Comparison of ENCODE assay signal across 8 mouse cellular contexts in the genomic region with DNA sequence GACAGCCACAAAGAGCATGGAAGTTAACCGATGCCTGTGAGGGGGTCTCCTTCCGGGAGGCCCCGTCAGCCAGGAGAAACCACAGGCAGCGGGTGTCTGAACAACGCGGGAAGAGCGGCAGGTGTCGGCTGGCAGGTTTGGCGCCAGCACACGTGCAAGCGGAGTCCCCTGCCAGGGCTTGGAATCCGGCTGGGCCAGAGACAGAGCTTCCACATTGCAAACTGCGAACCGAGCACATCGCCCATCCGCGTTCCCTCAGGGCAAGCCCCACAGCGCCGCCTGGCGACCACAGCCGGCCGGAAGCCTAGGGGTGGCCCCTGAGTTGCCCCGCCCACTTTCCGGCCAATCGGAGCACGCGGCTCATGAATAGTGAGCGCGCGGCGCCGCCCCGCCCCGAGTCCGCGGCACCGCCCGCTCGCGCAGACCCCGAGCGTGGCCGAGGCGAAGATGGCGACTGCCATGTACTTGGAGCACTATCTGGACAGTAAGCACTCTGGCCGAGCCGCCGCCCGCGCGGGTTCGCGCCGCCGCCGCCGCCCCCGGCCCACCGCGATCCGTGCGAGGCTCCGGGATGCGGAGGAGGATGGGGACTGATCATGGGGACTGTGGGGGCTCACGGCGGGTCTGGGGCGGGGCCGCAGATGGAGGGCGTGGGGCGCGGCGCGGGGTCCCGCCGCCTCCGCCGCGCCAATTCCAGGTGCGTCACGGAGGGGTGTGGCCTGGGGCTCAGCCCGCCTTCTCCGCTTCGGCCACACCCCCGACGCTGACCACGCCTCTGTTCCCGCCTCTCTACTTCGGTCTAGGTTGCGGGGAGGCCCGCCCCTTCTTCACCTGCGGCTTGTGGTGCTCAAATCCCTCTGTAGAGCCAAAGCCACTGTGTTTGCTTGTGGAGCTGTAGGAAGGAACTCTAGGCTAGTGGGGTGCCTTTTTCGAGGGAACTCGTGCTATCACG. TPM values are rescaled to one million over a fixed set of nuclear protein-coding genes. Genes with fewer than 3 reads are reported as not detected.
DNase-seq lines count a peak whose midpoint lies in the region; ATAC-seq and TF ChIP-seq lines count a peak whose summit lies in the region.

A gene (plus strand): TSS at position 410 of the 952 bp plus-strand sequence.

- TF ChIP-seq RAD21 in MEL (IDR thresholded peaks at IDR 0.05; ENCODE audit: low read depth, low read length): peak; percentile 64

- peaks cover 6 to 35% of the 10 kb centered on the region in 2 experiments for H3K4me1 ChIP-seq in MEL (ENCODE audit: control insufficient read depth in 1 of 2, insufficient read depth in 2 of 2, low read length in 2 of 2)
- peaks cover 2% of the 10 kb centered on the region for H3K4me1 ChIP-seq in cerebellum, adult 2 months (ENCODE audit: control insufficient read depth, insufficient read depth, low read length)
- H3K4me1 ChIP-seq in hindbrain, embryonic 10.5 days (replicated peaks): peaks cover 42% of the 10 kb centered on the region
- peaks cover 4% of the 10 kb centered on the region; the same call in 1 of the 2 replicates for H3K4me1 ChIP-seq in lung, postnatal 0 days (ENCODE audit: insufficient read depth, low read depth, low read length)

- peak; percentile 94 for ATAC-seq in lung, postnatal 0 days

- H3K27me3 ChIP-seq in MEL (ENCODE audit: control insufficient read depth in 1 of 2, insufficient read depth in 2 of 2, low read length in 2 of 2): no peaks in the 10 kb centered on the region
- H3K27me3 ChIP-seq in cerebellum, adult 2 months (ENCODE audit: control insufficient read depth, insufficient read depth, low read length): no peaks in the 10 kb centered on the region
- H3K27me3 ChIP-seq in hindbrain, embryonic 10.5 days (ENCODE audit: insufficient read depth, poor library complexity, severe bottlenecking): no peaks in the 10 kb centered on the region
- no peaks in the 10 kb centered on the region for H3K27me3 ChIP-seq in lung, postnatal 0 days (replicated peaks; ENCODE audit: insufficient read depth, low read length)

- under 1% methylated on average over 91 of the region's 94 CpGs for WGBS in cerebellum, adult 2 months
- WGBS in hindbrain, embryonic 10.5 days: under 1% methylated on average over 93 of the region's 94 CpGs
- WGBS in lung, postnatal 0 days: 2% methylated on average over 70 of the region's 94 CpGs

- peak; percentile 85 to 98 (median 98) for TF ChIP-seq CTCF in MEL (IDR thresholded peaks at IDR 0.05 in 2 of 3, conservative IDR thresholded peaks at IDR 0.05 in 1 of 3; ENCODE audit: control insufficient read depth in 1 of 3, insufficient read depth in 1 of 3, low read depth in 2 of 3, low read length in 3 of 3, poor library complexity in 1 of 3, severe bottlenecking in 1 of 3)
- peak; percentile 84 for TF ChIP-seq CTCF in cerebellum, adult 2 months (IDR thresholded peaks at IDR 0.05; ENCODE audit: borderline replicate concordance, insufficient read depth, low read depth, low read length)
- TF ChIP-seq CTCF in lung, postnatal 0 days (IDR thresholded peaks at IDR 0.05): peak; percentile 98

- H3K79me2 ChIP-seq in MEL (ENCODE audit: control insufficient read depth, insufficient read depth, low read length, poor library complexity): peaks cover 51% of the 10 kb centered on the region

- peak within 1 kb of the TSS; percentile 85 for H3K4me2 ChIP-seq in lung, postnatal 0 days (replicated peaks; ENCODE audit: low read depth, low read length)

- peak in 1 of 2 experiments; percentile 47; a peak in 2 of 4 replicates for TF ChIP-seq EP300 in MEL (IDR thresholded peaks at IDR 0.05; ENCODE audit: low read depth in 1 of 2, low read length in 2 of 2)
- no peak for TF ChIP-seq EP300 in lung, postnatal 0 days (IDR thresholded peaks at IDR 0.05)

- TF ChIP-seq POLR2A in MEL (IDR thresholded peaks at IDR 0.05; ENCODE audit: control insufficient read depth in 1 of 2, insufficient read depth in 1 of 2, low read depth in 1 of 2, low read length in 2 of 2, poor library complexity in 1 of 2): peak; percentile 78 to 93
- peak; percentile 56; the same call in 1 of the 2 replicates for TF ChIP-seq POLR2A in cerebellum, adult 2 months (IDR thresholded peaks at IDR 0.05; ENCODE audit: borderline replicate concordance, insufficient read depth, low read length)

- peak within 1 kb of the TSS; percentile 99 for H3K27ac ChIP-seq in MEL (ENCODE audit: control insufficient read depth, low read depth, low read length)
- peak within 1 kb of the TSS; percentile 75 for H3K27ac ChIP-seq in cerebellum, adult 2 months (ENCODE audit: insufficient read depth, low read length)
- peak within 1 kb of the TSS; percentile 98 for H3K27ac ChIP-seq in hindbrain, embryonic 10.5 days
- H3K27ac ChIP-seq in lung, postnatal 0 days (ENCODE audit: low read length): peak within 1 kb of the TSS; percentile 98

- DNase-seq in MEL (ENCODE audit: low read depth, low spot score): peak; percentile 99
- DNase-seq in cerebellum, adult 2 months: peak; percentile 99 to 100
- peak; percentile 97 for DNase-seq in forelimb bud, embryonic 11.5 days (ENCODE audit: low read depth, low spot score)
- peak; percentile 99 for DNase-seq in hindbrain, embryonic 10.5 days (ENCODE audit: low spot score)
- peak; percentile 99 for DNase-seq in layer of hippocampus, adult 9-11 months
- peak; percentile 98 for DNase-seq in lung, postnatal 0 days (ENCODE audit: low spot score)
- peak; percentile 100 for DNase-seq in ovary, postnatal 14 days (ENCODE audit: low spot score)
- peak; percentile 100 for DNase-seq in thymus, postnatal 14 days

- H3K9me3 ChIP-seq in MEL (replicated peaks; ENCODE audit: insufficient read depth, low read length): no peaks in the 10 kb centered on the region
- no peaks in the 10 kb centered on the region for H3K9me3 ChIP-seq in hindbrain, embryonic 10.5 days
- no peaks in the 10 kb centered on the region for H3K9me3 ChIP-seq in lung, postnatal 0 days (ENCODE audit: low read length)

- H3K36me3 ChIP-seq in MEL (ENCODE audit: control insufficient read depth in 1 of 2, insufficient read depth in 2 of 2, low read length in 2 of 2): peaks cover 9 to 34% of the 10 kb centered on the region in 2 experiments
- H3K36me3 ChIP-seq in hindbrain, embryonic 10.5 days: peaks cover 55% of the 10 kb centered on the region
- peaks cover 4% of the 10 kb centered on the region; the same call in 1 of the 2 replicates for H3K36me3 ChIP-seq in lung, postnatal 0 days (ENCODE audit: insufficient read depth, low read length)

- peak within 1 kb of the TSS; percentile 69 to 73 for H3K4me3 ChIP-seq in MEL (ENCODE audit: control insufficient read depth in 1 of 2, insufficient read depth in 1 of 2, low read depth in 2 of 2, low read length in 2 of 2)
- peak within 1 kb of the TSS; percentile 95 for H3K4me3 ChIP-seq in cerebellum, adult 2 months (replicated peaks; ENCODE audit: insufficient read depth, low read depth, low read length)
- peak within 1 kb of the TSS; percentile 88 for H3K4me3 ChIP-seq in hindbrain, embryonic 10.5 days
- peak within 1 kb of the TSS; percentile 83 for H3K4me3 ChIP-seq in lung, postnatal 0 days (ENCODE audit: low read depth, low read length)

- H3K9ac ChIP-seq in MEL (ENCODE audit: control insufficient read depth, low read depth, low read length, poor library complexity, severe bottlenecking): peak within 1 kb of the TSS; percentile 95
- H3K9ac ChIP-seq in lung, postnatal 0 days (replicated peaks; ENCODE audit: low read depth): peak within 1 kb of the TSS; percentile 77

TF ChIP-seq in MEL, 35 proteins besides CTCF, POLR2A, EP300 and RAD21 (continues in another document):
- no peak; the same call in 1 of the 2 replicates for TF ChIP-seq KAT2A (conservative IDR thresholded peaks at IDR 0.05; ENCODE audit: low read depth, low read length)
- TF ChIP-seq TCF12 (IDR thresholded peaks at IDR 0.05; ENCODE audit: low read depth, low read length): peak; percentile 86
- peak; percentile 77; the same call in 1 of the 2 replicates for TF ChIP-seq E2F4 (IDR thresholded peaks at IDR 0.05; ENCODE audit: borderline replicate concordance, low read depth, low read length)
- TF ChIP-seq MAFK (IDR thresholded peaks at IDR 0.05; ENCODE audit: borderline replicate concordance, low read depth, low read length): no peak
- peak; percentile 68 for TF ChIP-seq NRF1 (IDR thresholded peaks at IDR 0.05; ENCODE audit: insufficient read depth, low read depth, low read length, poor library complexity, severe bottlenecking)
- TF ChIP-seq MYC (IDR thresholded peaks at IDR 0.05; ENCODE audit: low read depth, low read length): peak; percentile 89
- peak; percentile 87 for TF ChIP-seq TBP (IDR thresholded peaks at IDR 0.05; ENCODE audit: low read depth, low read length)
- TF ChIP-seq MXI1 (IDR thresholded peaks at IDR 0.05; ENCODE audit: low read depth, low read length): peak; percentile 98
- TF ChIP-seq MAZ (IDR thresholded peaks at IDR 0.05; ENCODE audit: low read depth, low read length): peak; percentile 92
- peak; percentile 78 for TF ChIP-seq SMC3 (IDR thresholded peaks at IDR 0.05; ENCODE audit: low read depth, low read length)
- TF ChIP-seq USF1 (IDR thresholded peaks at IDR 0.05; ENCODE audit: low read depth, low read length): peak; percentile 50
- TF ChIP-seq TAL1 (IDR thresholded peaks at IDR 0.05; ENCODE audit: low read length): no peak
- peak; percentile 90 for TF ChIP-seq ZMIZ1 (IDR thresholded peaks at IDR 0.05; ENCODE audit: low read depth, low read length)
- TF ChIP-seq ETS1 (IDR thresholded peaks at IDR 0.05; ENCODE audit: low read depth, low read length): peak; percentile 58; the same call in 1 of the 2 replicates
- TF ChIP-seq NELFE (IDR thresholded peaks at IDR 0.05; ENCODE audit: low read depth, low read length): peak; percentile 84
- peak; percentile 85 for TF ChIP-seq POLR2AphosphoS2 (IDR thresholded peaks at IDR 0.05; ENCODE audit: low read length)
- TF ChIP-seq SIN3A (IDR thresholded peaks at IDR 0.05; ENCODE audit: low read length): peak; percentile 89
- peak; percentile 92 for TF ChIP-seq BHLHE40 (IDR thresholded peaks at IDR 0.05; ENCODE audit: borderline replicate concordance, low read depth, low read length)
- 0 out of 2 replicates have a peak, but pooled peaks have one; percentile 14 for TF ChIP-seq ZNF384 (IDR thresholded peaks at IDR 0.05; ENCODE audit: low read depth, low read length)
- 0 out of 2 replicates have a peak, but pooled peaks have one; percentile 19 for TF ChIP-seq UBTF (IDR thresholded peaks at IDR 0.05; ENCODE audit: borderline replicate concordance, insufficient read depth, low read depth, low read length)
- TF ChIP-seq POLR2AphosphoS5 (IDR thresholded peaks at IDR 0.05; ENCODE audit: borderline replicate concordance, low read depth, low read length): no peak

RNA-seq across cellular contexts. Expression of the gene that starts here (rescaled TPM):
- 23.1 and 27.6 TPM in 2 replicates for total RNA-seq in MEL (2012; rRNA removed)
- 10 to 100 TPM in 1 of 2 experiments, not detected in 1; 29.2 TPM for polyA plus RNA-seq in MEL (2012; ENCODE audit: insufficient read depth in 1 of 2, insufficient read length in 2 of 2, low read depth in 1 of 2, low replicate concordance in 2 of 2, missing spikeins in 1 of 2)
- 7.5 TPM in 2 replicates for polyA plus RNA-seq in cerebellum, adult 2 months (2012; rRNA removed)
- 17.4 and 24.4 TPM in 2 replicates for polyA plus RNA-seq in hindbrain, embryonic 10.5 days (2016; fragmentation: Nextera tagmentation; extraction: Ambion mirVana)
- polyA plus RNA-seq in lung, postnatal 0 days (2015; fragmentation: Nextera tagmentation; extraction: Ambion mirVana): 8.1 and 8.7 TPM in 2 replicates

Comparison
In these comparisons a context has a peak if more than half of its experiments do, and no peak if none do; other contexts are left out.
1. Peak in every context shown above with its lines: DNase-seq, ATAC-seq, H3K4me3 ChIP-seq and H3K27ac ChIP-seq.